In genomic region chr16:32419517-32420483, GRCm38 (mm10) we compare ENCODE assay signal across 8 mouse cellular contexts. TPM values are rescaled to one million over a fixed set of nuclear protein-coding genes. Genes with fewer than 3 reads are reported as not detected.
DNase-seq lines count a peak whose midpoint lies in the region; ATAC-seq and TF ChIP-seq lines count a peak whose summit lies in the region.

Gene Tctex1d2, plus strand, starts transcription at chr16:32419702.

- 0 out of 2 replicates have a peak, but pooled peaks have one; percentile 16 for TF ChIP-seq CTCF in bone marrow macrophage, adult 2 months (IDR thresholded peaks at IDR 0.05; ENCODE audit: low read depth, low read length)
- no peak for TF ChIP-seq CTCF in embryonic fibroblast, embryonic 13.5 days (IDR thresholded peaks at IDR 0.05; ENCODE audit: borderline replicate concordance, insufficient read depth, low read length)

- peak within 1 kb of the TSS; percentile 63 for H3K4me2 ChIP-seq in kidney, embryonic 14.5 days (replicated peaks; ENCODE audit: low read depth, low read length)
- peak within 1 kb of the TSS; percentile 66 for H3K4me2 ChIP-seq in limb, embryonic 15.5 days

- no peaks in the 10 kb centered on the region for H3K9me3 ChIP-seq in kidney, embryonic 14.5 days (ENCODE audit: control insufficient read depth, low read length)
- H3K9me3 ChIP-seq in limb, embryonic 15.5 days = no peaks in the 10 kb centered on the region

- peak within 1 kb of the TSS; percentile 95 for H3K4me3 ChIP-seq in bone marrow macrophage, adult 2 months (ENCODE audit: insufficient read depth, low read length)
- H3K4me3 ChIP-seq in embryonic fibroblast, embryonic 13.5 days (ENCODE audit: insufficient read depth, low read length) = peak within 1 kb of the TSS; percentile 68
- peak within 1 kb of the TSS; percentile 69 for H3K4me3 ChIP-seq in kidney, embryonic 14.5 days (ENCODE audit: low read length)
- H3K4me3 ChIP-seq in limb, embryonic 15.5 days = peak within 1 kb of the TSS; percentile 60

- DNase-seq in A20 (ENCODE audit: low read depth, low spot score) = peak; percentile 93
- peak; percentile 96 to 98 for DNase-seq in heart, adult 9 months (ENCODE audit: low spot score in 2 of 2)
- peak; percentile 94 to 96 for DNase-seq in monocyte, adult 2 months (ENCODE audit: low read depth in 1 of 2, low spot score in 2 of 2)
- peak; percentile 93 to 95 for DNase-seq in spleen, postnatal 36 days (ENCODE audit: low spot score in 2 of 2)

- WGBS in kidney, embryonic 14.5 days = 1% methylated on average over 45 of the region's 45 CpGs
- WGBS in limb, embryonic 15.5 days = 2% methylated on average over 45 of the region's 45 CpGs

- H3K4me1 ChIP-seq in bone marrow macrophage, adult 2 months (ENCODE audit: control insufficient read depth, insufficient read depth, low read length) = peaks cover 12% of the 10 kb centered on the region
- H3K4me1 ChIP-seq in embryonic fibroblast, embryonic 13.5 days (ENCODE audit: control insufficient read depth, insufficient read depth, low read length) = 0 out of 2 replicates have a peak, but pooled peaks cover 3% of the 10 kb centered on the region
- 0 out of 2 replicates have a peak, but pooled peaks cover 4% of the 10 kb centered on the region for H3K4me1 ChIP-seq in kidney, embryonic 14.5 days (ENCODE audit: control insufficient read depth, insufficient read depth, low read length)
- peaks cover 10% of the 10 kb centered on the region for H3K4me1 ChIP-seq in limb, embryonic 15.5 days

- H3K27me3 ChIP-seq in kidney, embryonic 14.5 days (ENCODE audit: control insufficient read depth, insufficient read depth, low read length) = no peaks in the 10 kb centered on the region
- no peaks in the 10 kb centered on the region for H3K27me3 ChIP-seq in limb, embryonic 15.5 days

- peak within 1 kb of the TSS; percentile 75 for H3K9ac ChIP-seq in kidney, embryonic 14.5 days (ENCODE audit: low read depth, low read length)
- peak within 1 kb of the TSS; percentile 51 for H3K9ac ChIP-seq in limb, embryonic 15.5 days

- no peak for TF ChIP-seq POLR2A in bone marrow macrophage, adult 2 months (IDR thresholded peaks at IDR 0.05; ENCODE audit: borderline replicate concordance, low read depth, low read length)
- TF ChIP-seq POLR2A in embryonic fibroblast, embryonic 13.5 days (IDR thresholded peaks at IDR 0.05; ENCODE audit: low read depth, low read length) = peak; percentile 90

- peak within 1 kb of the TSS; percentile 92 for H3K27ac ChIP-seq in bone marrow macrophage, adult 2 months (ENCODE audit: insufficient read depth, low read depth, low read length)
- peak within 1 kb of the TSS; percentile 94 for H3K27ac ChIP-seq in embryonic fibroblast, embryonic 13.5 days (ENCODE audit: insufficient read depth, low read length)
- peak within 1 kb of the TSS; percentile 92 for H3K27ac ChIP-seq in kidney, embryonic 14.5 days (ENCODE audit: low read depth, low read length)
- peak within 1 kb of the TSS; percentile 94 for H3K27ac ChIP-seq in limb, embryonic 15.5 days

- ATAC-seq in kidney, embryonic 14.5 days (ENCODE audit: low FRiP score, low TSS enrichment) = peak; percentile 96
- ATAC-seq in limb, embryonic 15.5 days (ENCODE audit: insufficient number of reproducible peaks, low FRiP score, low TSS enrichment, low read depth) = peak; percentile 90

- no peaks in the 10 kb centered on the region for H3K36me3 ChIP-seq in kidney, embryonic 14.5 days (ENCODE audit: control insufficient read depth, insufficient read depth, low read length)
- no peaks in the 10 kb centered on the region for H3K36me3 ChIP-seq in limb, embryonic 15.5 days

RNA-seq across cellular contexts. Expression of gene Tctex1d2, which starts in this region (rescaled TPM):
- polyA plus RNA-seq in bone marrow macrophage, adult 2 months (2012; ENCODE audit: insufficient read depth, insufficient read length, missing spikeins) = 43.8 and 47.9 TPM in 2 replicates
- polyA plus RNA-seq in embryonic fibroblast, embryonic 13.5 days (2011; ENCODE audit: insufficient read length, low read depth, missing spikeins) = 16.1 and 21.1 TPM in 2 replicates
- polyA plus RNA-seq in kidney, embryonic 14.5 days (2014; fragmentation: Nextera tagmentation; extraction: Ambion mirVana) = 32.5 and 37.8 TPM in 2 replicates
- polyA plus RNA-seq in limb, embryonic 15.5 days (2015; fragmentation: Nextera tagmentation; extraction: Ambion mirVana) = 19.5 and 21.5 TPM in 2 replicates

Comparison
In these comparisons a context has a peak if more than half of its experiments do, and no peak if none do; other contexts are left out.
1. Peak in every context shown above with its lines: DNase-seq, ATAC-seq, H3K4me3 ChIP-seq and H3K27ac ChIP-seq.